Mouse (Mus musculus): Measurements from ENCODE around the gene Lrrd1. TPM values are rescaled to one million over a fixed set of nuclear protein-coding genes. Genes with fewer than 3 reads are reported as not detected.
"Not testable (repeated sequence)": the region's sequence is repeated elsewhere in the genome, so short reads cannot be mapped to it uniquely, and the experiment has no call there.

The Lrrd1 gene
- under 1 TPM in 1 of 2 experiments, not detected in 1; 0.28 TPM for polyA plus RNA-seq (2017; shearing (Covaris generic))

DNA sequence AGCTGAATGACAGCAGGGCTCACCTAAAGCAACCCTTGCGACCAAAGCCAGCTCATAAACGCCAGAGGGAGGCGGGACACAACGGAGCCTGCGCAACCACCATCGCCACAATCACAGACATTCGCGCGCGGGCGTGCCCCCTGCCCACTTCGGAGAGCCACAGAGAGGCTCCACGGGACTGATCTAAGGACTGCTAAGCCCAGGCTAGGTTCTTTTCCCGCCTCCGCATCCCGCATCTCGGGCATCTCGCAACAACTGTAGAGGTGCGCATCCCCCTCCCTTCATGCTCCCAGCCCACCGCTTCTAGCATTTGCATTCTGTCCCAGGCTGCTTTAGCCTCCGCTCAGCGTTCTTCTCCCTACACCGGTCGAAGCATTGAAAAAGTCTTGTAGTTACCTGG, at the start of gene Lrrd1:
Gene Lrrd1, plus strand, starts transcription at position 148 of the 400 bp plus-strand sequence.
- ATAC-seq, result no peak

- ATAC-seq, result not testable (repeated sequence)
These were observed 47.9 kb upstream of the Lrrd1 start for GRCm38 (mm10) chr5:3797101-3797500.

DNA sequence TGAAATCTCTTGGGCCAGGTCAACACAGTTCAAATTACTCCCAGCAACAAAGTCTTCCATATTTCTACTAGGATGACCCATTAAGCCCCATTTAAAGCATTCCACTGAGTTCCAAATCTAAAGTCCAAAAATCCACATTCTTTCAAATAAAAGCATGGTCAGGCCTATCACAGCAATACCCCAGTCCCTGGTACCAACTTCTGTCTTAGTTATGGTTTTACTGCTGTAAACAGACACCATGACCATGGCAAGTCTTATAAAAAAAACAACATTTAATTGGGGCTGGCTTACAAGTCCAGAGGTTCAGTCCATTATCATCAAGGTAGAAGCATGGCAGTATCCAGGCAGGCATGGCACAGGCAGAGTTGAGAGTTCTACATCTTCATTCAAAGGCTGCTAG, 46.3 kb upstream of the Lrrd1 start:
- ATAC-seq, result not testable (repeated sequence)

GRCm38 (mm10) chr5:3800041-3800440, 44.9 kb upstream of the Lrrd1 start:
- no peak for ATAC-seq

GRCm38 (mm10) chr5:3800881-3801280, 44.1 kb upstream of the Lrrd1 start:
- ATAC-seq, result peak; percentile 25

- peak; percentile 5 for ATAC-seq
These were observed 43.1 kb upstream of the Lrrd1 start for GRCm38 (mm10) chr5:3801672-3802432.

DNA sequence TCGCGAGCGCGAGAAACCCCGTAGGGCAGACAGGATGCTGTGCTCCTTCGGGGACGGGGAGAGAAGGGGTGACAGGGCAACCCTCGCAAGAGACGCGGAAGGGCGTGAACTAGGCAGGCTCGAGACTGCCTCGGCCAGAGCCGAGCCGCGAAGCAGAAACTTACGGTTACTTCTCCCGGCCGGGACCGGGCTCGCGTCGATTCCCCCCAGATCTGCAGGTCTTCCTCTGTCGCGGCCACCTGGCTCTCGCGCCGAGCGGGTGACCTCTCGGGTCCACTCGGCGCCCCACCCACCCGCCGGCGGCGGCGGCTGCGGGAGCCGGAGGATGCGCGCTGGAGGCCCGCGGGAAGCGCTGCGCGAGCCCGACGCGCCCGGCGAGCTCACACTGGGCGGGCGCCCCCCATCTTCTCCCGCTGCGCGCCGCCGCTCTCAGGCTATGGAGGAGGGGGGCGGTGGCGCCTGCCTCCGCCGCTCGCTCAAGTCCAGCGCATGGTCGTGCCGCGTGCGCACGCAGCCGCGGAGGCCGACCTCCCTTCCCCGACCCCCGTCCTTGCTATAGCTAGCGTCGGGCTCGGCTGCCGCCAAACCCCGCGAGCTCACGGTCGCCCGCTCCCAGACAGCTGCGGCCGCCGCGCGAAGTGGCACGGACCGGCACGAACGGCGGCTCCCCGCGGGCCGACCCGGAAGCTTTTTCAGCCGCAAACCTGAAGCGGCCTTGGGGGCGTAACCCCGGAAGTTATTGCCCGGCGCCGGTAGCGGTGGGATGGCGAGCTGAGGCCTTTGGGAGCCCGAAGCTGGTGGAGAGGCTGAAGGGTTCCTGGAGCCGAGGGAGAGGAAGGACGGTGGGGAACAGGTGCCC, 42.3 kb upstream of the Lrrd1 start, which contains the start of the genes Ankib1 and Krit1:
Gene Ankib1, minus strand, starts transcription at position 493 of the 859 bp plus-strand sequence.
Gene Krit1, plus strand, starts transcription at position 752 of the 859 bp plus-strand sequence.
- peak; percentile 75 for ATAC-seq

GRCm38 (mm10) chr5:3803292-3804165, 41.4 kb upstream of the Lrrd1 start:
- ATAC-seq, result peak; percentile 56

DNA sequence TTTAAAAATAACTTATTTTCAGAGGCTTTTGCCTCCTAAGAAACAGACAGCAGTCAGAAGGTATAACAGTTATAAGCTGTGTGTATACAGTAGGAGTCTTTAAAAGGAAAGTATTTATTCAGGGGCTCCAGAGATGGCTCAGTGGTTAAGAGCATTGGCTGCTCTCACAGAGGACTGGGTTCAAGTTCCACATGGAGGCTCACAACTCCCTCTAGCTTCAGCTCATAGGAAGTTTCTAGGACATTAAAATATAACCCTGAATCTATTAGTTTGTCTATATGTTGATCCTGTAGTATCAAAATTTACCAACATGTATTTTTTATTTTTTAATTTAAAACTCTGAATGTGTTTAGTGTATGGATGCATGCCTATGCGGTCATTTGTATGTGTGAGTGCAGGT, 36.5 kb upstream of the Lrrd1 start:
- no peak for ATAC-seq

GRCm38 (mm10) chr5:3834107-3834506, 10.9 kb upstream of the Lrrd1 start:
- no peak for ATAC-seq

GRCm38 (mm10) chr5:3870161-3870560, 25.2 kb downstream of the Lrrd1 start:
- ATAC-seq, result no peak

- no peak for ATAC-seq
These were observed 27.4 kb downstream of the Lrrd1 start for GRCm38 (mm10) chr5:3872348-3872747.

DNA sequence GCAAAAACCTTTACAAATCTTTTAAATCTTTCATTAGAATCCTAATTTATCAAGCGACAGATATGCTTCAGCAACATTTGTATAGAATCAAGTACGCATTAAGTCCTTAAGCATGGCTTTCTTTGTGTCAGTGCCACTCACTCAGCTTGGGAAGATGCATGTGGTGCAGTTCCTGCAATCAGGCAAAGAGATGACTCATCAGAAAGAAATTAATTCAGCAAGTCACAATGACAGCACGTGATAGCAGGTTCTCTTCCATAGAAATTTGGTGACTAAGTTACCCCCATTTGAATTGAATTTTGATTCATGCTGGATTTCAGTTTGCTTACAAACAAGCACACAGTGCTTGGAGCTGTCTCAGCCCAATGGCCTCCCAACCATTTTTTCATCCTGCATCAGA, 28.5 kb downstream of the Lrrd1 start:
- ATAC-seq, result no peak

DNA sequence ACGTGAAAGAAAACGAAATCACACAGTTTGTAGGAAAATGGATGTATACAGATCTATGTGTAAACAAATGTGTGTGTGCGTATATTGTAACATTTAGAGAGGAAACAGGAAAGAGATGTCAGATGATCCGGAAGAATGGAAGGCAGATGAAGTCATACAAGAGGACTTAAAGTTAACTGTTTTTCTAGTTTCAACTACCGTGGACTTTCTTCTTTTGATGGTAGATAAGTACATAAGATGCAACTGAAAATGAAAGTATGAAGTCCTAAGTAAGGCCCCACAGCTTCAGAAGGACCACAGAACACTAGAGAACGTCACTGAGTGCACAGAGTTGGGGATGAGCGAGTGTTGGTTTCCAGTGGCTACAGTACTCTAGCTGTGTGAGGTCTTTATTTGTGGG, 41.9 kb downstream of the Lrrd1 start:
- ATAC-seq, result peak; percentile 86

- no peak for ATAC-seq
These were observed 44.2 kb downstream of the Lrrd1 start for GRCm38 (mm10) chr5:3889201-3889600.

DNA sequence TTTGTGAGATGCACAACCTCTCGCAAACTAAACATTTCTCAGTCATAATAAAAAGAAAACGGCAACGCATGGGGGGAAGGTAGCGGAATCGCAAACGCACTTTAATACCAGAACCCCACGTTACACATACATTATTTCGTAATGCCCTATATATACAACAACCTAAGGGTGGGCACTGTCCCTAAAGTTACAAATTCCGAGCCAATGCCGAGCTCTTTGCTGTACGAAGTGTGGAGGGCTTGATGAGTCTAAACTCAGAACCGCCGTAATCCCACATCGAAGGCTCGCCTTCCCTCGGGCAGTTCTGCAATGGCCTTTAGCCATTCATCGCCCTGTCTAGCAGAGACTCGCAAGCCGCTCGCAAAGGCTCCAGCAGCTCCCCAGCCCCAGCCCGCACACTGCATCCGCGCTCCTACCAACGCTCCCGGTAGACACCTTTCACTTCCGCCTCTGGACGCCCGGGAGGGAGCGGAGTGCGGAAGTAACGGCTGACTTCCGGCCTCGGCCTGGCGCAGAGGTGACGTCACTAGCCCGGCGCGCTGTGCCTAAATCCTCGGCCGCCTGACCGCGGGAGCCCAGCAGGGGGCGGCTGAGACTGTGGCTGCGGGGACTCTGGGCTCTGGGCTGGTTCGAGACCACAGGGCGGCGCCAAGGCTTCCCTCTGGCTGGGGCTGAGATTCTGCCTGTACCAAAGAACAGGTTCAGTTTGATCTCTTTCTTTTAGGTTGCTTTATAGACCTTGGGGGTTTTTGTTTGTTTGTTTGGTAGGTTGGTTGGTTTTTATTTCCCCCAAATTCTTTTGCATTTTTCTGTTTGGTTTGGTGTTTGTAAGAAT, 48.7 kb downstream of the Lrrd1 start, which contains the start of gene Mterf1a:
Gene Mterf1a, minus strand, starts transcription at position 475 of the 835 bp plus-strand sequence.
- peak; percentile 99 for ATAC-seq

DNA sequence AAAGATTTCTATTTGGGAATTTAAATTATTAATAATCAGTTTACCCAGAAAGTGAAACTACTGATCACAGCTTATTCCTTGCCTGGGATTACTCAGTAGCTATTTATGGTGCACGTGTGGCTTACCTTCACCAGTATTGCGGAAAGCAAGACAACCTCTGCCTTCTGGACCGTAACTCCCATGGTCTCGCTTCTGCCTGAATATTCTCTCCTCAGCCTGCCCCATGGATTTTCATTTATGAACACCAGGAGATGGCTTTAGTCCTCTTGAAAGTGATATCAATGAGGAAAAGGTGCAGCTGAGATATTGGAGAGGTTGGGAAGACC, 49.3 kb downstream of the Lrrd1 start:
- not testable (repeated sequence) for ATAC-seq

DNA sequence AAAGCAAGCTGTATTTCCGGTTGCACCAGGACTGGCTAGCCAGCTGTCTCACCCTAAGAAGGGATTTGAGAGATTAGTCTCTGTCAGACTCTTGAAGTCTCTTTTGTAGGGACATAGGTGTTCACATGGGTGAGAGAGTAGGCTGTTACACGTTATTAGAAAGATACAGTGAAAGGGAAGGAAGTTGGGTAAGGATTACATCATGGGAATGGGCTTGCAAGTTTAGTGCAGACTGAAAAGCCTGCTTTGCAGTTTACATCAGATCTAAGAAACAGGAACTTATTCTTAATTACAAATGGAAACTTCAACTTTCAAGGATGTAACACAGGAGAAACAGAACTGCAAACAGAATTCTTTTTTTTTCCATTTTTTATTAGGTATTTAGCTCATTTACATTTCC, 60.5 kb downstream of the Lrrd1 start:
- no peak for ATAC-seq
